Comparison of ENCODE assay signal across 18 mouse cellular contexts in genomic region chr4:47713387-47713786, GRCm38 (mm10).
DNase-seq lines count a peak whose midpoint lies in the region; ATAC-seq lines count a peak whose summit lies in the region.
"Had no signal": no experiment of that assay in that cellular context is flagged by ENCODE, and none has a peak within 500 bp of the region (broad histone marks: within the 10 kb centered on the region; RNA-seq: fewer than 3 reads in every experiment).

No protein-coding gene starts in this region.

- DNase-seq in cerebellum, adult 11-12 months: no peak
- no peak for DNase-seq in heart, postnatal 14 days
- peak; percentile 66 for DNase-seq in MN1 (ENCODE audit: low spot score)
- DNase-seq in brain, adult 2 months (ENCODE audit: low read depth, low spot score): peak; percentile 36
- no peak for DNase-seq in spleen, postnatal 4 days (ENCODE audit: low spot score in 2 of 2)
- DNase-seq: gastrocnemius, adult 2 months; heart, adult 2 months; kidney, adult 8-10 months; kidney, postnatal 25 days; thymus, postnatal 36 days had no signal

- no peaks in the 10 kb centered on the region for H3K36me3 ChIP-seq in heart, embryonic 12.5 days
- H3K36me3 ChIP-seq: embryonic facial prominence, embryonic 15.5 days; forebrain, embryonic 10.5 days; liver, embryonic 15.5 days; midbrain, embryonic 15.5 days had no signal

- H3K9ac ChIP-seq in heart, embryonic 12.5 days: no peak overlapping the region
- H3K9ac ChIP-seq: embryonic facial prominence, embryonic 15.5 days; liver, embryonic 15.5 days; midbrain, embryonic 15.5 days had no signal

- ATAC-seq in cerebellum, adult (ENCODE audit: insufficient number of reproducible peaks, low FRiP score, low TSS enrichment): peak; percentile 67
- peak; percentile 33; the same call in 1 of the 2 replicates for ATAC-seq in heart, embryonic 12.5 days (ENCODE audit: insufficient number of reproducible peaks, low FRiP score)
- ATAC-seq: lung, postnatal 0 days; midbrain, embryonic 15.5 days had no signal

- 37% methylated on average over 7 of the region's 7 CpGs for WGBS in heart, embryonic 12.5 days

- H3K9me3 ChIP-seq in heart, embryonic 12.5 days (replicated peaks): no peaks in the 10 kb centered on the region
- H3K9me3 ChIP-seq: embryonic facial prominence, embryonic 15.5 days; forebrain, embryonic 10.5 days; liver, embryonic 15.5 days; midbrain, embryonic 15.5 days had no signal

- no peak overlapping the region for H3K4me2 ChIP-seq in heart, embryonic 12.5 days
- H3K4me2 ChIP-seq: embryonic facial prominence, embryonic 15.5 days; liver, embryonic 15.5 days; midbrain, embryonic 15.5 days had no signal

- no peak overlapping the region for H3K4me3 ChIP-seq in heart, embryonic 12.5 days
- H3K4me3 ChIP-seq: embryonic facial prominence, embryonic 15.5 days; forebrain, embryonic 10.5 days; gastrocnemius, adult 2 months; heart, adult 2 months; liver, embryonic 15.5 days; midbrain, embryonic 15.5 days had no signal

- H3K4me1 ChIP-seq in heart, embryonic 12.5 days (replicated peaks): no peaks in the 10 kb centered on the region
- H3K4me1 ChIP-seq: embryonic facial prominence, embryonic 15.5 days; forebrain, embryonic 10.5 days; liver, embryonic 15.5 days; midbrain, embryonic 15.5 days had no signal

- intact Hi-C loops in heart, postnatal 14 days (cut with DNase I): no loop called here

- 0 out of 2 replicates have a peak, but pooled peaks cover 3% of the 10 kb centered on the region for H3K27me3 ChIP-seq in heart, embryonic 12.5 days (replicated peaks)
- H3K27me3 ChIP-seq: CH12.LX; embryonic facial prominence, embryonic 15.5 days; liver, embryonic 15.5 days; midbrain, embryonic 15.5 days had no signal

- H3K27ac ChIP-seq in heart, embryonic 12.5 days (ENCODE audit: poor library complexity, severe bottlenecking): no peak overlapping the region
- H3K27ac ChIP-seq: embryonic facial prominence, embryonic 15.5 days; forebrain, embryonic 10.5 days; gastrocnemius, adult 2 months; heart, adult 2 months; liver, embryonic 15.5 days; midbrain, embryonic 15.5 days had no signal

Comparison
In these comparisons a context has a peak if more than half of its experiments do, and no peak if none do; other contexts are left out.
1. DNase-seq: peak in MN1 (single experiment) and brain, adult 2 months (single experiment); none in cerebellum, adult 11-12 months (single experiment), heart, postnatal 14 days (0 of 2) and spleen, postnatal 4 days (0 of 2).